In genomic region chr7:99917320-99917844, GRCm38 (mm10) we compare ENCODE assay signal across 8 mouse cellular contexts. TPM values are rescaled to one million over a fixed set of nuclear protein-coding genes. Genes with fewer than 3 reads are reported as not detected.
DNase-seq lines count a peak whose midpoint lies in the region; ATAC-seq lines count a peak whose summit lies in the region.

No protein-coding gene starts in this region.

- peak; percentile 46 for DNase-seq in Muller cell, postnatal 12 days (ENCODE audit: inconsistent ontology term)
- DNase-seq in layer of hippocampus, postnatal 25 days (ENCODE audit: extremely low spot score in 1 of 2, low spot score in 1 of 2): peak; percentile 33 to 52
- peak; percentile 41 to 53 for DNase-seq in lung, postnatal 4 days
- DNase-seq in right cerebral cortex, postnatal 10 days (ENCODE audit: low spot score in 2 of 2): peak; percentile 67 to 71
- DNase-seq in spleen, postnatal 36 days (ENCODE audit: low spot score in 2 of 2): no peak

- H3K9me3 ChIP-seq in forebrain, embryonic 12.5 days: no peaks in the 10 kb centered on the region
- H3K9me3 ChIP-seq in hindbrain, embryonic 12.5 days (replicated peaks): no peaks in the 10 kb centered on the region

- peaks cover 4% of the 10 kb centered on the region; the same call in 1 of the 2 replicates for H3K36me3 ChIP-seq in forebrain, embryonic 12.5 days (replicated peaks)
- H3K36me3 ChIP-seq in hindbrain, embryonic 12.5 days: 0 out of 2 replicates have a peak, but pooled peaks cover 4% of the 10 kb centered on the region

- H3K9ac ChIP-seq in forebrain, embryonic 12.5 days: peak overlapping the region; percentile 45
- peak overlapping the region; percentile 49; the same call in 1 of the 2 replicates for H3K9ac ChIP-seq in hindbrain, embryonic 12.5 days

- ATAC-seq in forebrain, embryonic 12.5 days (ENCODE audit: low FRiP score): peak; percentile 60
- peak; percentile 55 for ATAC-seq in hindbrain, embryonic 12.5 days (ENCODE audit: low FRiP score)

- peaks cover 6% of the 10 kb centered on the region; the same call in 1 of the 2 replicates for H3K4me1 ChIP-seq in brown adipose tissue, adult 24 weeks (ENCODE audit: control insufficient read depth, insufficient read depth, insufficient read length, low read length)
- H3K4me1 ChIP-seq in forebrain, embryonic 12.5 days: peaks cover 15% of the 10 kb centered on the region
- H3K4me1 ChIP-seq in hindbrain, embryonic 12.5 days: peaks cover 18% of the 10 kb centered on the region

- H3K4me2 ChIP-seq in forebrain, embryonic 12.5 days: peak overlapping the region; percentile 71
- peak overlapping the region; percentile 59 for H3K4me2 ChIP-seq in hindbrain, embryonic 12.5 days (replicated peaks)

- peaks cover 37% of the 10 kb centered on the region for H3K27me3 ChIP-seq in forebrain, embryonic 12.5 days
- peaks cover 23% of the 10 kb centered on the region for H3K27me3 ChIP-seq in hindbrain, embryonic 12.5 days

- H3K4me3 ChIP-seq in brown adipose tissue, adult 24 weeks (ENCODE audit: insufficient read depth, low read depth, low read length): peak overlapping the region; percentile 37
- peak overlapping the region; percentile 37 for H3K4me3 ChIP-seq in forebrain, embryonic 12.5 days (replicated peaks)
- peak overlapping the region; percentile 27 for H3K4me3 ChIP-seq in hindbrain, embryonic 12.5 days

- no peak overlapping the region for H3K27ac ChIP-seq in brown adipose tissue, adult 24 weeks (replicated peaks; ENCODE audit: low read depth, low read length)
- H3K27ac ChIP-seq in forebrain, embryonic 12.5 days: no peak overlapping the region
- H3K27ac ChIP-seq in hindbrain, embryonic 12.5 days: no peak overlapping the region

- under 1% methylated on average over 36 of the region's 36 CpGs for WGBS in forebrain, embryonic 12.5 days
- WGBS in hindbrain, embryonic 12.5 days: 2% methylated on average over 36 of the region's 36 CpGs

RNA-seq across cellular contexts. Expression of gene Spcs2, which starts 54.1 kb away (rescaled TPM):
- polyA plus RNA-seq in brown adipose tissue, adult 24 weeks (2012; ENCODE audit: insufficient read depth, insufficient read length, missing spikeins): 50.0 and 69.2 TPM in 2 replicates
- 340 and 347 TPM in 2 replicates for polyA plus RNA-seq in forebrain, embryonic 12.5 days (2016; fragmentation: Nextera tagmentation; extraction: Ambion mirVana)
- polyA plus RNA-seq in hindbrain, embryonic 12.5 days (2016; fragmentation: Nextera tagmentation; extraction: Ambion mirVana): 352 and 354 TPM in 2 replicates
- 100 to 1,000 TPM in 1 of 2 experiments, 10 to 100 TPM in 1; 89.9 to 104 TPM for total RNA-seq in layer of hippocampus, postnatal 25 days (2021)

RNA-seq across cellular contexts. Expression of gene Xrra1, which starts 58.5 kb away (rescaled TPM):
- polyA plus RNA-seq in brown adipose tissue, adult 24 weeks (2012; ENCODE audit: insufficient read depth, insufficient read length, missing spikeins): not detected in 2 replicates
- polyA plus RNA-seq in forebrain, embryonic 12.5 days (2016; fragmentation: Nextera tagmentation; extraction: Ambion mirVana): 0.37 and 0.67 TPM in 2 replicates
- 0.44 and 0.94 TPM in 2 replicates for polyA plus RNA-seq in hindbrain, embryonic 12.5 days (2016; fragmentation: Nextera tagmentation; extraction: Ambion mirVana)
- 1 to 10 TPM in 1 of 2 experiments, under 1 TPM in 1; 0.94 to 1.1 TPM for total RNA-seq in layer of hippocampus, postnatal 25 days (2021)

Comparison
In these comparisons a context has a peak if more than half of its experiments do, and no peak if none do; other contexts are left out.
1. DNase-seq: peak in Muller cell, postnatal 12 days (single experiment), layer of hippocampus, postnatal 25 days (2 of 2), lung, postnatal 4 days (2 of 2) and right cerebral cortex, postnatal 10 days (2 of 2); none in spleen, postnatal 36 days (0 of 2).
2. Peak in every context shown above with its lines, with median percentiles within 50 percentile points of each other: H3K4me3 ChIP-seq.